Mouse (Mus musculus) right cerebral cortex, adult 2 months (tissue): ENCODE measurements around the gene Mark2.
"Not testable (repeated sequence)": the region's sequence is repeated elsewhere in the genome, so short reads cannot be mapped to it uniquely, and the experiment has no call there.

ENCODE experiments used
- DNase-seq, 2 experiments: peaks; one replicate each; pipeline ENCODE4 v3.0.0; 2021 to 2022; ENCODE audit warnings: low spot score in 2 of 2

Gene Mark2

DNA sequence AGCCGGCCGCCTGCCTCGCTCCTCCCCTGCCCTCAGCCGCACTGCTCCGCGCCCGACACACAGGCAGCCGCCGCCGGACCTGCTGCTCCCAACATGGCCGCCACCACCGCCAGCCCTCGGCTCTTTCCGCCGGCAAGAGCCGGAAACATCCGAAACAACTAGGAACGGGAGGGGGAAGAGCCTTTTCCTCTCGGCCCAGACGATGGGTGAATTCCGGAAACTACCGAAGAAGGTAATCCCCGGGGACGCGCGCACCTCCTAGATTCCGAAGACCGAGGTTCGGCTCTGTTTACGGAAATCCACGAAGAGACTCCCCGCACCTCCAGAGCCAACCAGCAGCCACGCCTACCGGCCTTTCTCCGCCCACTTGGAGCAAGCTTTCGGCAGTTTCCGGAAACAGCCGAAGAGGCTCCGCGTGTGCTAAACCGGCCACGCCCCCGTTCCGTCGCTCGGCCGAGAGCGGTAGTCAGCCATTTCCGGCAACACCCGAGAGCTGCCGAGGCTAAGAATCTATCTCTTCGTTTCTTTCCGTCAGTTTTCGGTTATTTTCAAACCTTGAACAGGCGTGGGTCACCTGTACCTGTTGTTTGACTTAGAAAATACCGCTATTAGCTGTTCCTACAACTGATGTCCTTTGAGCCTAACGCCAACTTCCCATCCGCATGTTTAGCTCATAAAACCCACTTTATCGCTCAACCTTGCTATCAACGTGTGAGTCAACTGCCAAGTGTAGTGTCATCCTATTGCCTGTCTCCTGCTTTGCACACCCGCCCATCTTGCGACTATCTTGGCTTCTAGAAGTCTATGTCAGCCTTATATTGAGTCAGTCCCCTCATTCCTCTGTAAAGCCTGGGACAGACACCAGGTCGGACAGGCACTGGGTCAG lies at the start of gene Mark2:
Mark2 (minus strand) TSS at position 349 of the 886 bp plus-strand sequence.
- DNase-seq: peak; percentile 99 to 100

DNA sequence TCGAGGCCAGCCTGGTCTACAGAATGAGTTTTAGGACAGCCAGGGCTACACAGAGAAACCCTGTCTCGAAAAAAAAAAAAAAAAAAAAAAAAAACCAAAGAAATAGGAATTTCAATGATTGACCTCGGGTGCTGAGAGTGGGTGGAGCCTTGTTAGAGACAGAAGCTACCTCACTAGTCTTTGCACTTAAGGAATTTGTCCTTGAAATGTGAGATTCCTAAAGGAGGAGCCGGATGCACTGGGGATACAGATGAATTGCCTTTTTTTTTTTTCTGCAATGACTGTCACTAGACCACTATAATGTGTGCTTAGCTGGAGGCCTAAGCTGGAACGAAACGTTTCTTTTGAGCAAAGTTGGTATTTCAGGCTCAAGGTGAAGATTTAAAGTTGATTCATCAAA lies 46.8 kb upstream of the Mark2 start:
- no peak for DNase-seq

DNA sequence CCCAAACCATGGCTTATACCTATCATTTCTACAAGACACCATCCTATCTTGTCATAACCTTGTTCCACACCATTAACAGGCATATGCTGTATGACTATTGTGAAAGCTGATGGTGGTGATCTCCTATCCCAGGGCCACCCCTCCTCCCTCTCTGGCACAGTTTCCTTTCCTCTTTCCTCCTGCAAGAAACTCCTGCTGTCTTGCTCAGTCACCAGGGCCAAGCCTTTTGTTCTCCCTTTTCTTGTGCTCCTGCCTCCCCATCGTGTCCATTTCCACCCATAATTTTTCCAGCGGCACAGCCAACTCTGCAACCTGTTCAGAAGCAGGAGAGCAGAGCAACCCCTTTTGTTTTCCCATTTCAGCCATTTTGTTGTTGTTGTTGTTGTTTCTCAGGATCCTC lies 44.4 kb upstream of the Mark2 start:
- no peak for DNase-seq

DNA sequence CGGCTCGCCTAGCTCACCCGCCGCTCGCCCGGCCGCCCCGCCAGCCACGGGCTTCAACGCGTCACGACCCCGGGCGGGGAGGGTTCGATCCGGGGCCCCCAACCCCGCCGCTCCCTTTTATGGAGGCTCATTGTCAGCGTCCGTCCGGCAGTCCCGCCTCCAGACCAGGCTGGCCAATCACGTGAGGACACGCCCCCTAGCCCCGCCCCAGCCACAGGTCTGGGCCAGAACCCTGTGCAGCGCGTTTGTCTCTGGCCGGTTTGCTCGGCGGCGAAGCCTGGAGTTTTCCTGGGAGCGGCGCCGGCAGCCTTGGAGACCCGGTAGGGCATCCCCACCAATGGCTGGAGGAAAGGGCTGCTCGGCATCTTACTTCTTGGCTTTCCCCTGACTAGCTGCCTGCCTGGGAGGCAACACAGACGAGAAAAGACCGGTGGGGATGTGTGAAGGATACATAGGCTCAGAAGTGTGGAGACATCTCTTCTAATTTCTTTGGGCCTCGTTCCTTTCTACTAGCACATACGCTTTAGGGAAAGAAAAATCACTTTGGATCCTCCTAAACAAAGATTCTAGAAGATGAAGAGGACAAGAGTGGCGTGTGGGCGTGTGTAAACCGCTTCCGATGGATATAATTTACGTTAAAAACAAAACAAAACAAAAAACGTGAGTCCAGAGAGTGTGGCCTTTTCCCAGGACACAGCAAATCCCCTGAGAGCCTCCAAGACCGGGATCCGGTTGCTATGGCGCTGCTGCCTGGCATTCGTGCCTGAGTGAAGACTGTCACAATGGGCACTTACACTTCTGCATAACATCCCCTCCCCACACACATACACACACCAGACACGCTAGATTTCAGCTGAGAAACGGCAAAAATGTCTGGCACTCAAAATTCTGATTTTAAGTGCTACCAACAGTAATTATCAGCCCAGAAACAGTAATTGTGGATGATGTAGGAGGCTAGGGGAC lies 41.5 kb upstream of the Mark2 start, which contains the start of gene Spindoc:
Spindoc (minus strand) TSS at position 92 of the 963 bp plus-strand sequence.
- peak; percentile 98 to 99 for DNase-seq

DNA sequence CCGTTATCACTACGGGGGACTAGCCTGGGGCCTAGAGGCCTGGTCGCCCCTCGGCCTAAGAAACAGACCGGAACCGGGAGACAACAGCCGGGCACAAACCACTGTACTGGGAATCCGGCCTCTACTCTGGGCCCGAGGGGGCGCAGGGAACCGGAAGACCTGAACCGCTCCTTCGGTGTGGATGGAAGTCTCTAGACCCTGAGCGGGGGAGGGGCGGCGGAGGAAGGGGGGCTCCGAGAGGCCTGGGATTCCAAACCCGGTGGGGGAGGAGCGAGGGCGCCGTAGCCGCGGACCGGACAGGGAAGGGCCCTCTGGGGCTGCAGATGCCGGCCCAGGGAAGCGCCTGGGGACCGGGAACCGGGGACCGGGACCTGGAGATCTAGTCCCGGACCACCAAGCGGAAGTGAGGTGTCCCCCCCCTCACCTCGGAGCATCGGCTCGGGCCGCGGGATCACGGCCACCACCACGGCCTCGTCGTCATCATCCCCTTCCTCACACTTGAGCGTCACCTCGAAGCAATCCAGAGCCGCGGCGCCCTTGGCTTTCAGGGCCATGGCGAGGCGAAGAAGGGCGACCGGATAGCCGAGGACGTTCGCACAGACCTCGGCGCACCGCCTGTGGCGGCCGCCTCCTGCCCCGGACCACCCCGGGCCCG lies 40.7 kb upstream of the Mark2 start:
- DNase-seq: peak; percentile 37 to 59

DNA sequence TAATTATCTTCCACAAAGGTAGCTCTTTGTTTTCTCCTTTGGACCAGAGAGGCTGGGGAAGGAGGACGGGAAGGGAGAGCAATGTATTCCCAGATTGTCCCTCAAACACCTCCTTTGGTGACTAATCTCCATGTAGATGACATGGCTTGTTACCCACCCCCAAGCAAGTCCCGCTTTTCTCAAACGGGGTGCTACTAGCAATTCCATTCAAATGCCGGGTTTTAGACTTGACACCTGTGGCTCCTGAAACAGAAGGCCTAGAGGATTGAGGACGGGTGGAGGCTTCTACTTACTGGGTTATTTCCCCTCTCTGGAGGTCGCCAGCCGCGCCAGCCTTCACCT lies 40.2 kb upstream of the Mark2 start:
- peak in 1 of 2 experiments; percentile 37 for DNase-seq

DNA sequence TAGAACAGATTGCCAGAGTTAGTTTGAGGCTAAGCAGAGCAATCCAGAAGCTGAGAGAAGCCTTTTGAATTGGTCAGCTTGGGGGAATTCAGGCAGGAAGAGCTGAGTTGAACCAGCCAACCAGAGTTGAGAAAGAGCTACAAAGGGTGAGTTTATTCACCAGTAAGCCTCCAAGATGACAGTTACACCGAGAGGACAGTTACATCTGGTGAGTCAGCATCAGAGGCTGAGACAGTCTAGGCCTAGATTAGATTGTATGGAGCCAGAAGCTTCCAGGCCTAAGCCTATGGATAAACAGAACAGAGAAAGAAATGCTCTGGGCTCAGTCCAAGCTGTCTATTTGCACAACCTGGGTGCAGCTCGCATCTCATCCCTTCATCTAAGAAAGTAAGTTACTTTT lies 36.0 kb upstream of the Mark2 start:
- no peak for DNase-seq

DNA sequence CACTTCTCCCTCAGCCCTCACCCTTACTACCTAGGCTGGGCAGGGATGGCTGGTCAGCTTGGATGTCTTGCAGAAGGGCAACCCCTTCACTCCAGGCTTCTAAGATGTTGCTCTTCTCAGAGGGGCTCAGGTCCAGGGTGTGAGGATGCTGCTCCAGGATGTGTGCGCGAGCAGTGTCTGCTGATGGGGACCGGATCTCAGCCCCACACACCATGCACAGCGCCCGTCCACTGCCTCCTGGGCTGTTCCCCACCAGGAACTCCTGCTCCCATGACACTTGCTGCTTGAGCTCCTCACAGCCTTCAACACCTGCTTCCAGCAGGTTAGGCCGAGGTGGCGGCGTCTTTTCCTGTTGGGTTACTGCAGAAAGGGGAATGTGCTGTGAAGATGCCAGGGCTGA lies 32.8 kb upstream of the Mark2 start:
- peak in 1 of 2 experiments; percentile 13 for DNase-seq

DNA sequence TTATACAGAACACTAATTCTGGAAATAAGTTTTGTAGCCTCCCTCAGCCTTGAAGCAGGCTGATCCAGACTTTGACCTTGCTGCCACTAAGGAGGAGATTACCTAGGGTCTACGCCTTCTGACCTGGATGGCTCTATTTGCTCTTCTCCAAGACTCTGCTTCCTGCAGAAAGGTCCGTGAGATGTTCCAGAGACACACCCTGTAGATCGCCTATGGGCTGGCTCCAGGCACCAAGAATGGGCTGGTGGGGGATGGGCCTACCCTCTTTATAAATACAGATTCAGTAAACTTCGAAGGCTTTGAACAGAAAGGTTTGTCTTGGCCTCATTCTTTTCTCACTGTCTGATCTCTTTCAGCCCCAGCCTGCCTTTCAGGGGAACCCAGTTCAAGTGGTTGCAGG lies 27.8 kb upstream of the Mark2 start:
- DNase-seq: not testable (repeated sequence)

DNA sequence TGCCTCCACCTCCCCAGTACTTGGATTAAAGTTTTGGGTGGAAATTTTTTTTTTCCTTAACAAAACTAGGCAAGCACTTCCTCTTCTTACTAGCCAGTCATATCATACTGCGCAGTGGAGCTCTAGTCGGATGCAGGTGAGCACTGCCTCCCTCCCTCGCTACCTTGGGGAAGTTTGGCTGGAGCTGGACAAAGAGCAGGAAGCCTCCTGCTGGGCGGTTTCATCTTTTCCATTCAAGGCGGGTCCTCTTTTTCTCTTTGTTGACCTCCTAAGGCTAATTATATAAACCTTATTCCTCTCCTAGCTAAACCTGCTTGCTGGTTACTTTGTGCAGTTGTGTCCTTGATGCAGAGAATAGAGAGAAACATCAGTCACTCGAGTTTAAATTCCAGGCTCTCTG lies 12.0 kb upstream of the Mark2 start:
- no peak for DNase-seq

DNA sequence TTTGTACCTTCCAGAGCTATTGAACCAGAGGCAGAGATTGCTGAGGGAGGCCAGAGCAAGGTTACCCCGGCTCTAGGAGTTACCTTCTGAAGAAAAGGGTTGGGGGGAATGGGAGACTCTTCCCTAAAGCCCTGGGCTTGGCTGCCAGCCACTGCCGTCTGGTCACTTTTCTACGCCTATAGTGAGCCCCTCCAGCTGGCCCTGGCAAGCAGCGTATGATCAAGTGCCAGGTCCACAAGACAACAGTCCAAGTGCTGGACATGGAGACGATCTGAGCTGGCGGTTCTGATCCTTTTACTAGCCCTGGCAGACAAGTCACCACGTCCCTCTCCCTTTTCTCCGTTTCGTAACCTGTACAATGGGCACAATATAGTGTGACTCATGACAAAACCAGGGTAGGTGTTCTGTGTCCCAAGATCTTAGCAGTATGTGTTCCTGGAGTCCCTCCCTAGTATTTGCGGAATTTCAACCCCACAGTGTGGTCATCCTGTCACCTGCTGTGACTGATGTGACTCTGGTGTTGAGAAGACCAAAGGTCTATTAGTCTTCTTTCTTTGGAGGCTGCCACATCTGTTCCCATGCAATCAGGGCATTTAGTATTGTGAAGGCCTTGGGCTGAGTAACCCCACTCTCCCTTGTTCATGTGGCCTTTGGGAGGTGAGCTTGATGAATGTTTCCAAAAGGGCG lies 11.3 kb upstream of the Mark2 start:
- no peak for DNase-seq

DNA sequence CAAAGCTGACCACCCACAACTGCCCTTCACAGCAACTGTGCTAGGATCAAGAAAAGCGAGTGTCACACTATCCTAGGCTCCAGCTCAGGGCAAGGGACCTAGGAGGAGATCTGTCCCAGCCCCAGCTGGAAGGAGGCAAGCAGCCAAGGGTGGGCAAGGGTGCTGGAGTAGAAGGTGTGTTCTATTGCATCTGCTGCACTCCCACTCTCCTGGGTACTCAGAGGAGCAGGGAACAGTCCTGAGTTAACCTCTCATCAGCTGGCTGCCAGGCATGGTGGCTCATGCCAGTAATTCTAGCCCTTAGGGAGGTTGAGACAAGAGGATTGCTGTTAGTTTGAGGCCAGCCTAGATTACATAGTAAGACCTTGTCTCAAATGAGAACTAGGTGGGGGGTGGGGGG lies 8.3 kb upstream of the Mark2 start:
- no peak for DNase-seq

DNA sequence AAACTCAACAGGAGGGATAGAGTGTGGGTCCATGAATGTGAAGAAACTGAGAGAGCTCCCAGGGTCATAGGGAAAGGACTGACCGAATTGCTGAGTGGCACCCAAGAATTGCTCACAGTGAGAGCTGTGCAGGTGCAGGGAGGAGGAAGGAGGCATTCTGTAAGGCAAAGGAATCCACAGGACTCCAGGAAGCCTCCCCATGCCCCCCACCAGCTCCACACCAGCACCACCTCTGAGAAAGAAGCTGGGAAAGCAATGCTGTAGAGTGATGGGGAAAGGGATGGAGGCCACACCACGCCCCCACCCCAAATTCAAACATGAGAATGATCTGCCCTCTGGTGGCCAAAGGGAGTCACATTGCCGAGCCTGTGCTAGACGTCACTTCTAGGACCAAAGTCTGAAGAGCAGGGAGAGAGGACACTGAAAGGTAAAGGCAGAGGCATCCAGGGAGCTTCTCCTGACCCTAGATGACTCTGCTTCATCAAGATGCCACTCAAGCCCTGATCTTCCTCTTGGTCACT lies 3.6 kb upstream of the Mark2 start:
- DNase-seq: peak; percentile 57 to 65

DNA sequence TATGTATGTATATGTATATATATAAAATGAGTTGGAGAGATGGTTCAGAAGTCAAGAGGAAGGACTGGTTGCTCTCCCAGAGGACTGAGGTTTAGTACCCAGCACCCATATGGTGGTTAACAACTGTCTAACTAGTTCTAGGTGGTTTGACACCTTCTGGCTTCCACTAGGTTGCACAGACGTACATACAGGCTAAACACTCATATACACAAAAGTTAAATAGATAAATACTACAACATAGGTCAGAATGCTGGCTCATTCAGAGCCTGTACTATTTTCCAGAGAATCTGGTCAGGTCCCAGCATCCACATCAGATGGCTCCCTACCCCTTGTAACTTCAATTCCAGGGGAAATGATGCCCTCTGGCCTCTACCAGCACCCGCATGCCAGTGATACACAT lies 986 bp upstream of the Mark2 start:
- DNase-seq: no peak

DNA sequence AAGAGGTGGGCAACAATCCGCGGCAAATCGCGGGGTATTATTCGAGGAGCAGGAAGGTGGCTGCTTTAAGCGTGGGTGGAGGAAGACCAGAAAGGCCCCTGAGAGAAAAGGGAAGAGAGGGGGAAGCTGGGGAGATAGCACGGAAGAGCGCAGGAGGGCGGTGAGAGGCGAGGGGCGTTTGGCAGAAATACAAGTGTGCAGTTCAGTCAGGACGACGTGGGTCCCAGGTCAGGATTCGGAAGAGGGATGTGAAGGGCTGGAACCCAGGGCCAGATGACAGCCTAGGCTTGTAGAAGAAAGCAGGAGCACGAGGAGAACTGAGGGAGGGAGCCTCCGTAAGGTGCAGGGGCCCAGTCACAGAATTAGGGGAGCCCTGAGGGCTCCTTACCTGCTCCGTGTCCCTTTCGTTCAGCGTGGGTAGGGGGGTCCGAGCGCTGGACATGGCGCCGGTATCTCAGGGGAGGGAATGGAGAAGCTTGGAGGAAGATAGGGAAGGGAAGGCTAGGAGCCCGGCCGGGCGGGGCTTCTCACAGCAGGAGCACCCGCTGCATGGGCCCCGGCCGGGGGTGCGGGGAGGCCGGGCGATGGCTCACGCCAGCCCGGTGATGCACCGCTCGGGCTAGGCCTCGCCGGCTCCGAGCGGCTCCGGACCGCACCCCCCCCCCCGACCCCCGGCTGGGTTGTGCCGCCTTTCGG lies 732 bp downstream of the Mark2 start:
- peak in 1 of 2 experiments; percentile 29 for DNase-seq

DNA sequence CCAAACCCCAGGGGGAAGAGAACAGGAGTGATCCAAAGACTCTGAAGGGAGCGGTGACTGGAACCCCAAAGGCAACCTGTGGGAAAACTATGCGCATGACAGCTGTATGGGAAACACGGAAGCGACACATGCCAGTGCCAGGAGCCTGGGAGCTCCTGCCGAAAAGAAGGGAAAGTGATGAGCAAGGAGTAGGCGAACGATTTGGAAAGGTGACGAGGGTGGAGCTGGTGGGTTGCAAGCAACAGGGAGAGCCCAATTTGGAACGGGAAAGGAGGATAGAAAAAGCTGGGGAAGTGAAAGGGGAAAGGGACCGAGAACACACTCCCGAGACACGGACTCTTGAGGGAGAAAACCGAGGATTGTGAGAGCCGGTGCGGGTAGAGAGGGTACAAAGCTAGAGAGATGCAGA lies 1.3 kb downstream of the Mark2 start:
- peak; percentile 55 to 67 for DNase-seq

DNA sequence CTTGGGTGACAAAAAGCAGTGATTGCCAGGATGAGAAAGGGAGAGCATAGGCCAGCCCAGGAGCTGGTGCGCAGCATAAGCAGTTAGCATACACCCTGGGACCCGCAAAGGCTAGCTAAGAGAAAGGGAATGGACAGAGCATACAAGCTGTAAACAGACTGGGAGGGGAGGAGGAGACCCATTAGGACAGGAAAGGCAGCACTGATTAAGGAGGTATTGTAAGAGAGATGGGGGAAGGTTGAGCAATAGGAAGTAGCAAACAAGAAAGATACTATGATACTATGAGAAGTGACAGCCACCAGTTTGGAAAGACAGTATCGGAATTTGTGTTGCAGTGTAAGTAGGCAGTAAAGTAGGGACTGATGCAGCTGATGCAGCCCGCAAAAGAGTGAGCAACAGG lies 1.8 kb downstream of the Mark2 start:
- DNase-seq: peak in 1 of 2 experiments; percentile 10

DNA sequence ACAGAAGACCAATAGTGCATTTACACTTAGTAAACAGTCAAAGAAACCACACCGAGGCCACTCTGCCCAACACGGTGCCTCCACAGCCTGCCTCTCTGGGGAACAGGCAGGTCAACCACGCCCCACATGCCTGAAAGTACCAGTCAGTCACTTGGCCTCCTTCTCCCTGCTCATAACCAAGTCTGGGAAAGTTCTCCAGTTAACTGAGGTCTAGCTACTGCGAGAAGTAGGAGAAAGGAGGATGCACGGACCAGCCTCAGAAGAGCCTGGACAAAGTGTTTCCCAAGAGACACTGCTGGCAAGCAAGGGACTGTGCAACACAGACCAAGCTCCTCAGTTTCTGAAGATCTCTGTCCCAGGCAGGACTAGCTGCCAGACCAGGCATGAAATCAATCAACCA lies 2.6 kb downstream of the Mark2 start:
- no peak for DNase-seq

DNA sequence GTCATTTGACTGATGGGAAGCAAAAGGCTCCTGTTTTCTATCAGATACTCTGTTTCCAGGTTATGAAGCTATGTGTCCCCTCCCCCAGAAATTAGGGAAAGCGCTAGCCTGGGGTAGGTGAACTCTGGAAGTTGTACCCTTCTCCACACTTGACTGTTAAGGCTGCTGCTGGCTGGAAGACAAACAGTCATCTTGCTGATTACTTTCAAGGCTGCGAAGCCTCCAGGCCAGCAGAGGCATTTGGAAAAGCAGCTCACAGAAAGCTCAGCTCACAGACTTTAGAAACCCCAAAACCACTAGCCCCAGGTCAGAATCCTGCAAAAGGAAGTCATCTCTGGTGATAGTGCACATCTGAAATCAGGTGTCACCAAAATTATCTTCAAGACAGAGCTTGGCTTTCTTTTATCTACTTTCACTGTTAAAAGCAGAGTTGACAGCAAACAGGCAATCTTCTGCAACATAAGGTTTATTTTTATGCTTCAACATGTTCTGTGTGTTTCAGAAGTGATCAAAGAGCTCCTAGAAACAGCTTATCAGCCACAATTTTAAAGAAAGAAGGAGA lies 3.8 kb downstream of the Mark2 start:
- DNase-seq: peak in 1 of 2 experiments; percentile 13

DNA sequence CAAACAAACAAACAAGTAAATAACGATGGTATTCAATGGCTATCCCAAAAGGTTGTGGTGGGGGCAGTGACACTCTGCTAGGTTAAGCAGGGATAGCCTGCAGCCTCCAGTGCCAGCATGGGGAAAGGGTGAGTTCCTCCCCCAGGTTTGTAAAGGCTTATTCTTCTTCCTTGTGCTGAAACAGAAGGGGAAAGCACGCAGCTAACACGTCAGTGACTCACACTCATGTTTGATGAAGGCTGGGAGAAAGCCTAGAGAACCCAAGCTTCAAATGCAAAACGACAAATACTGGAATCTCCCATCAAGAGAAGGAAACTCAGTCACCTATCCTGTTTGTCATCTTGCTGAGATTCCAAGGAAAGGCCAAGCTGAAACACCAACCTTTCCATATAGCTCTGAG lies 6.0 kb downstream of the Mark2 start:
- peak in 1 of 2 experiments; percentile 51 for DNase-seq
